Mouse (Mus musculus) heart, adult 2 months (tissue): ENCODE data around the gene Cebpa.

Source experiments
- CTCF ChIP-seq: fragments of 200-600 bp; IDR thresholded peaks from 2 replicates; pipeline ENCODE4 v1.8.1; 2022; ENCODE audit warnings: antibody characterized with exemption, mild to moderate bottlenecking, moderate library complexity
- EP300 ChIP-seq: fragments of 200-500 bp; IDR thresholded peaks from 2 replicates; pipeline ENCODE4 v1.6.1; 2011; ENCODE audit warnings: low read depth, low read length, control low read depth; ENCODE audit not compliant: insufficient read depth
- POLR2A ChIP-seq: fragments of 200-500 bp; IDR thresholded peaks from 2 replicates; pipeline ENCODE4 v1.6.1; 2011; ENCODE audit warnings: mild to moderate bottlenecking, low read depth, low read length, control low read depth; ENCODE audit not compliant: insufficient read depth

- no peak for TF ChIP-seq CTCF
- no peak for TF ChIP-seq POLR2A
- TF ChIP-seq EP300: no peak
These were observed 8.6 kb downstream of the Cebpa start for GRCm38 (mm10) chr7:35127721-35128120.
